Mouse (Mus musculus) right cerebral cortex, adult 18-20 months (tissue): ENCODE measurements around the gene Suz12.

Experiments
- DNase-seq: peaks from one replicate; pipeline ENCODE4 v3.0.0; 2022; ENCODE audit warnings: mixed read lengths

Gene Suz12

GRCm38 (mm10) chr11:80077784-80078545, 85.1 kb downstream of the Suz12 start:
- no peak for DNase-seq

- DNase-seq: no peak
These were observed 85.9 kb downstream of the Suz12 start for GRCm38 (mm10) chr11:80078831-80079230.

- no peak for DNase-seq
These were observed 86.8 kb downstream of the Suz12 start for GRCm38 (mm10) chr11:80079751-80080150.

GRCm38 (mm10) chr11:80080381-80080825, 87.5 kb downstream of the Suz12 start:
- DNase-seq: peak; percentile 13

- peak; percentile 87 for DNase-seq
These were observed 88.2 kb downstream of the Suz12 start, which contains the start of gene Crlf3 for GRCm38 (mm10) chr11:80080826-80081728. Crlf3 (minus strand) TSS chr11:80080991.

GRCm38 (mm10) chr11:80081786-80082319, 88.9 kb downstream of the Suz12 start:
- DNase-seq: no peak
